Mouse (Mus musculus): ENCODE measurements around the gene Vps37c.

GRCm38 (mm10) chr19:10645616-10646015 is 42.9 kb upstream of the Vps37c start:
- no peak for TF ChIP-seq CTCF (IDR thresholded peaks at IDR 0.05)
- TF ChIP-seq POLR2A (IDR thresholded peaks at IDR 0.05; ENCODE audit: insufficient read depth, low read depth, low read length), result no peak
